Mouse (Mus musculus): ENCODE data around the gene Cacng2.

Gene Cacng2

DNA sequence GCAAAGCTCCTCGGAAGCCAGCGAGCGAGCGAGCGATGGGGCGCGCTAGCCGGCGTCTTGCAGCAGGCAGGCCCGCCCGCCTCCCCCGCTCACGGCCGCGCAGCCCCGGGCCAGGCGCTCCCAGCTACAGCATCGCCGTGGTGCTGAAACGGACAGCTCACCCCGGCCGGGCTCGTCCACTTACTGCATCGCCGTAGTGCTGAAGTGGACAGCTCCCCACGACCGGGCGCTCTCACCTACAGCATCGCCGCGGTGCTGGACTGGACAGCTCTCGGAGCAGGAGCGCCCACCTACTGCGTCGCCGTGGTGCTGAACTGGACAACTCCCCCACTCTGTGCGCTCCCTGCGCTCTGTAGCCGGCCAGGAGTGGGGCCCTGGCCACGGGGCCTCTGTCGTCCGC, at the start of gene Cacng2:
Gene Cacng2 (minus strand): TSS at position 325 of the 400 bp plus-strand sequence.
- no peak for DNase-seq (ENCODE audit: low spot score)

DNA sequence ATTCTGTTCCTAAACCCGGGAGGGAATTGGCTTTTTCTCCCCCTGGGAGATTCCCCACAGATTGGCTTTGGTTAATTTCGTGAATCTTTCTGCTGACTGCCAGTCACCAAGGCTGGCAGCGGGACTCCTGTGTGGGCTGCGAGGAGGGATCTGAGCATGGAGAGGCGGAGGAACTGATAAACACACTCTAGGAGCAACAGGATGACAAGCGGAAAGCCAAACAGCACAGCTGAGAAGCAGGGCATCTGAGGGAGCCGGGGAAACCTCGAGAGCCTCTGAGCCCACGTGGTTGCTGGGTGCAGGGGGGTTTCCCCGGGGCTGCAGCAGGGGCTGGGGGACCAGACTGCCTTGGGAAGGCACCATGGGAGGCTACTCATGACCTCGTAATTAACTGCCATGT, 49.7 kb upstream of the Cacng2 start:
- no peak for DNase-seq (ENCODE audit: low spot score)

DNA sequence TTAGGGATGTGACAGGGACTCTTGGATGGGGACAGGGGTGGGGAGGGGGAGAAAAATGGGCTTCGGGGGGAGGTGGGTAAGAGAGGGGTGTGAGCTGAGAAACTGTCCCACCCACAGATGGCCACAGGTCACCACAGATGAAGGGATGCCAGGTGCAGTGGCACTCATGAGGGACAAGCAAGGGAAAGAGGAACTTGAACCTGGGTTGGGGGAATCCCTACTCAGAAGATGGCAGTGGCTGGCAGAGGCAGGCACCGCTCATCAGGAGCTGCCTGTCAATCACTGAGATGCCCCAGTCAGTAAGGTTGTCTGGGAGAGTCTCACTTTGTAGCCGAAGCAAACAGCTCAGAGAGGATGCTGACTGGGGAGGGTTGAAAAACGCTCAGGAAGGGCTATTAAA, 45.5 kb upstream of the Cacng2 start:
- no peak for DNase-seq (ENCODE audit: low spot score)

DNA sequence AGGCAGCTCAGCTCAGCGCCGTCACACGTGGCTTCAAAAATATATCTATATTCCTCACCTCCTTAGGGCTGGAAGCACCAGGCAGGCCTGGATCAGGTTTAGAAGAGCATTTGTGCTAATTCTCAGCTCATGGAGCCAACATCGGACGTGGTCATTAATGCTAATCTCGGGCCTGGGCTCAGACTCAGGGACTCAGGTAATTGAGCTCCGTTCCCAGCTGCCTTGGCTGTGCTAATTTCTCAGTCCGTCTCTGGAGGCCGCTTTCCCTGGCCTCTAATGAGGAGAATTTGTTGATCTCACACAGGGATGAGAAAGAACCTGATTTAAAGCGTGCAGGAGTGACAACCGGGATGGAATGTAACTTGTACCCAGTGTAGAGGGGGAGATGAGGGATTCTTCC, 44.6 kb upstream of the Cacng2 start:
- DNase-seq (ENCODE audit: low spot score): no peak

DNA sequence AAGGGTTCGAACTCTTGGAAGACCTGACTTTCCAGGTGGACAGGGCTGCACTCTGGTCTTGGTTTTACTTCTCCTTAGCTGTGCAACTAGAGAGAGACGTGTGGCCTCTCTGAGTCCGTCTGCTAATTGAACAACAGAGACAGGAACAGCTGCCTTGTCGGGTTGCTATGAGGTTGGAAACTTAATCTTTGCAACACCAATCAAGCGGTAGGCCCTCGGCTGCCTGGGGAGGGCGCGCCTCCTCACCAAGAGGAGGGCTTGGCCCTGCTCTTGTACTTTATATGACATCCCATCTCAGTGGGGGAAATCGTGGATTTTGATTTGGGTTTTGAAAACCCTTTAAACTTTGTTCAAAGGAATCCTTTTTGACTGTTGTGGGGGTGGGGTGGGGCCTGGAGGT, 42.1 kb upstream of the Cacng2 start:
- no peak for DNase-seq (ENCODE audit: low spot score)

DNA sequence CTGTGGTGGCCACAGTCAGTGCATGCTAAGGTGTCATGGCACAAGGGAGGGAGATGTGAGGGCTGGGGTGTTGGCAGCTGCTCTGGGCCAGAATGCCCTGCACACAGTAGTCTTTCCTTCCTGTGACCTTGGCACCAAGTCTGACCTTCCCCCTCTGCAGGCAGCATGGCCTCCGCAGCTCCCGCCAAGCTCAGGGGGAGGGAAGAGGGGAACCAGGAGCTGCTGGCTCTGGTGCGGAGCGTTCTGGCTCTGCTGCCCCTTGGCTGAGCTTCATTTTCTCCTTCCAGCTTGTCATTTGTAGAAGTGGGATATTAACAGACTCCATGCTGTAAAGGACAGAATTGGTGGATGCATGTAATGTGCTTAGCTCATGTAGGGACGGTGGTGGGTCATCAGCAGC, 38.5 kb upstream of the Cacng2 start:
- no peak for DNase-seq (ENCODE audit: low spot score)

DNA sequence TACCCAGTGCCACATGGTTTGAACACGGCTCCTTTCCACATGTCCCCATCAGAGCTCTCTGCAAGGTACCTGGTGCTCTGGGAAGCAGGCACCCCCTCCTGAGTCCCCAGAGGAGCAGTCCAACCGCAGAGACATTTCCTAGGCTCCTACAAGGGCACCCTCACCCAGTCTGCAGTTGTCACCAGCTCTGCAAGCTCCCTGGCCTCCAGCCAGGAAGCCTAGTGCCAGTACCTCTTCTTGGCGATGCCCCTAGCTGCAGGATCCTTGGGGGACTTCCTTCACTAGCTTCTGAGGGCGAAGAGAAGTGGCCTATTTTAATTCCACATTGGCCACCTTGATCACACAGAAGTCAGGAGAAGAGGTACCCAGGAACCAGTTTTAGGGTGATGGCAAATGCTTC, 38.0 kb upstream of the Cacng2 start:
- no peak for DNase-seq (ENCODE audit: low spot score)

DNA sequence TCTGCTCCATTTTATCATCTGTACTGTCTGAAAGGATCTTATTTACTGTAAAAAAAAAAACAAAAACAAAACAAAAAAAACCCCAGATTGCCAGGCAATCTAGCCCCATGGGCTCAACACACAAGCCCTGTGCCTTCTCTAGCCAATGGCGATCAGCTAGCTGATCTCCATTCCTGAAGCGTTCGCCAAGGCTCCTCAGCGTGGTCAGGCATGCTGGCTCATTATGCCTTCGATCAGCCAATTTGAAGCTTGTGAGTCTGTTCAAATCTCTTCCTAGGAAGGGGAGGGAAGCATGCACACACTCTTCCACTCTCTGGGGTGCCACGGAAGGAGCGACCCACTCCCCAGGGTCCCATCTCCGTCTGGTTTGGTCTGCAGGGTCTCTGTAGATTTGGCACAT, 37.5 kb upstream of the Cacng2 start:
- DNase-seq (ENCODE audit: low spot score): no peak

DNA sequence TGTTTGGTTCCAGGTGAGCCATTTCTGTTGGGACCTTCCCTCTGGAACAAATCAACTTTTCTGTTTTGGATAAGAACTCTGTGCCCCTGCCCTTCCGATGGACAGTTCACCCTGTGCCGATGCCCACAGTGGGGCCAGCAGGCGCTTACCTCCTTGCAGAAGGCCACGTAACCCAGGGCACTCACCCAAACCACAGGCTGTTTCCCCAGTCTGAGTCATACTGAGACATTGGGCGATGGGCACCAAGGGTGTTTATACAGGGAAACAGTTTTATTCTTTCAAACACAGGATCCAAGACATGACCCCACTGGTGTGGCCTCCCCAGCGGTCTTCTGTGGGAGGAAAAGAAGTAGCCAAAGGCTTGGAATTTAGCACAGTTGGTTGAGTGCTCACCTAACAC, 35.6 kb upstream of the Cacng2 start:
- no peak for DNase-seq (ENCODE audit: low spot score)

DNA sequence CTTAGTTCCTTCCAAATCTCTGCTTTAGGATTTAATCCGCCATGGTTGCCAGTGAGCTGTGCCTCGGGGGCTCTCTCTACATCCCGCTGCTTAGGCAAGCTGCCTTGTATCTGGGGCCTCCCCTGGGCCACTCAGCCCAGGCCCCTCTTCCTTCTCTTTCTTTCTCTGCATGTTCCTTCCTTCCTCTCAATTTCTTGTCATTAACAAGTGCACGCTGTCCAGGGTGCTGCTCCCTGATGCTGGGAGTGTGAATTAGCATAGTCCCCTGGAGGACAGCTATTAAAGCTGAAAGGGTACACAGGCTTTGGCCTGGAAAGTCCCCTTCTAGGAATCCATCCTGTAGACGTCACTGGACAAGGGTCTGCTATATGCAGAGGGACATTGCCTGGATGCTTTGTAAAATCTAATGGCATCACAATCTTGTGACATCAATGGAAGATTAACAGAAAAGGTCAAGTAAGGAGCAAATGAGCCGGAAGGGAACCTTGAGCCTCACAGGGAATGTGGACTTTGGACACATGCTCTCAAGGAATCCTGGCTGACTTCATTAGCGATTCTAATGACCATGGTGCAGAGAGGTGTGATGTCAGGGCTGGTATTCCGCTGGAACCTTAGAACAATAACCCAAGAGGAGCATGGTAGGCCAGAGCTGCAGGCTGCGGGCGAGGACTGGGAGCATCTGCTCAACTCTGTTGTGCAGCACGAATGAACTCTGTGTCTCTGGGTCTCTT, 33.4 kb upstream of the Cacng2 start:
- DNase-seq (ENCODE audit: low spot score): no peak

DNA sequence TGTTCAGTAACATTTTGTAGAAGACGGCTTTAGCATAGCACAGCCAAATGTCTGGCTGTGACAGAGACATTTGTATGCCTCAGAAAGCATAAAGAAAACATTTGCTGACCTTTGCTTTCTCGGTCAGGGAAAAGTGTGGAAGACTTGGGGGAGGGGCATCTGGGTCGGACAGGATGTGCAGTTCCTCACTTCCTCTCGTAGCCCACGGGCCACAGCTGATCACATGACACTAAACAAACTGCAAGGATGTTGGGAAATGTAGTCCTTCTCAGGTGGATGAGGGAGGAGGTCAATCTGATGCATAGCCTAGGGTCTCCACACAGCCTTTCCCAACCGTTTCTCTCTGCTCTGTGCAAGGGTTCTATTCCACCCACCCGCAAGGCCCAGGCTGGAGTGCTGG, 28.7 kb upstream of the Cacng2 start:
- DNase-seq (ENCODE audit: low spot score): no peak

DNA sequence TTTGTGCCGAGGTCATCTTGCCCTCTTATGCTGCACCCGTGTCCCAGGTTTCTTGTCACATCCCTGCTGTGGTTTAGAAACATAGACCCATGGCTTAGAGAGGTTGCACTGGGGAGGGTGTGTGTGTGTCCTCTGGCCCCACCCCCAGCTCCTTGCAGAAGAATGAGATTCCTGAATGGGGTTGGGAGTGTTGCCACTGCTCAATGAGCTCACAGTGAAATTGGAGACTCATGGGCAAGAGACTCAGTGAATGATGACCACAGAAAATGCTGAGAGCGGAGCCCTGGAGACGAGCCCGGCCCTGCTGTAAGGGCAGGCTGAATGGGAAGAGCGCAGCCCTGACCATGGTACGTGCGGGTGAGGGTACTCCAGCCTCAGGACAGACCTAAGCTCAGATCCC, 20.4 kb upstream of the Cacng2 start:
- DNase-seq (ENCODE audit: low spot score): no peak

DNA sequence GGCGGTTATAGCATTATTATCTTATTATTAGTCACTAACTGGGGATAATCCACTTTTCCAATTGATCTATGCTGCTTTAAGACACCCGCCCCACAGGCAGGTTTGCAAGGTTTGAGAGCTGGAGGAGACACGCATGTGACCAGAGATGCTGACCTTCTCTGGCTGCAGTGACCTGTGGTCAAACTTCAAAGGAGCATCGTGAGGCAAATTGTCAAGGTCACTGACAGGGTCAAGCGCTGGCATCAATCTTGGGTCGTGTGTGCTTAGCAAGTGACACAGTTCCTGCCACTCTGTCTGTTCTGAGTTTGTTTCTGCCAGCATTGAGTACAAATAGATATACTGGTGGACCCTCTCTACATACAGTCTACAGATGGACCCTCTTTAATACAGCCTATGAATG, 14.8 kb upstream of the Cacng2 start:
- no peak for DNase-seq (ENCODE audit: low spot score)

DNA sequence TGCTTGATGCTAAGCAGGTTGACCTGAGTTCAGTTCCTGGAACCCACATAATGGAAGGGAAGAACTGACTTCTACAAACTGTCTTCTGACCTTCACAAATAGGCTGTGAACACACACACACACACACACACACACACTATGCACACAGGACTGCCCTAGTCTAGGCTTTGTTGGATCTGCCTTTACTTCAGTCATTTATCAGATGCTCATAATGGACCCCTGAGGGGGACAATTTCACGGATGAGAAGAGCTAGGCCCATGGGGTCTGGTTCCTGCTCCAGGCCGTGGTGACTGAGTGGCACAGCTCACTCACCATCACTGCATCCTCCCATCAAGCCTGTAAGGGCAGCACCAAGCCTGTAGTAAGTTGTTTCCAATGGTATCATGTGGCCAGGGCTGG, 13.6 kb upstream of the Cacng2 start:
- no peak for DNase-seq (ENCODE audit: low spot score)

DNA sequence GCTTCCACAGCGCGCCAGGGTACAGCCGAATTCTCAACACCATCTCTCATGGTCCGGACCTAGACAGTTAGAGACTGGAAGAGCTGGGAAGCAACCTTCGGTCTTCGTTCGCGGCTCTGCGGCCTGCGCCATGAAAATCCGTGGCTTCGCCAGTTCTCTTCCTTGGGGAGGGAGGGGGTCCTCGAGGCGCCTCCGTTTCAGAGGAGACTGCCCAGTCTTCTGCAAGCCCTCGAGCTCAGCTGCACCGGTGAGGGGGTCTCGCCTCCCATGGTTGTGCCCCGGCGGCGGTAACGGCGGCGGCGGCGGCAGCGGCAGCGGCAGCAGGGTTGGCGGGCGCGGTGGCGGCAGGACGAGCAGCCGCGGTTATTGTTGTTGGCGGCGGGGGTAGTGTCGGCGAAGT, 580 bp downstream of the Cacng2 start:
- DNase-seq (ENCODE audit: low spot score): no peak

DNA sequence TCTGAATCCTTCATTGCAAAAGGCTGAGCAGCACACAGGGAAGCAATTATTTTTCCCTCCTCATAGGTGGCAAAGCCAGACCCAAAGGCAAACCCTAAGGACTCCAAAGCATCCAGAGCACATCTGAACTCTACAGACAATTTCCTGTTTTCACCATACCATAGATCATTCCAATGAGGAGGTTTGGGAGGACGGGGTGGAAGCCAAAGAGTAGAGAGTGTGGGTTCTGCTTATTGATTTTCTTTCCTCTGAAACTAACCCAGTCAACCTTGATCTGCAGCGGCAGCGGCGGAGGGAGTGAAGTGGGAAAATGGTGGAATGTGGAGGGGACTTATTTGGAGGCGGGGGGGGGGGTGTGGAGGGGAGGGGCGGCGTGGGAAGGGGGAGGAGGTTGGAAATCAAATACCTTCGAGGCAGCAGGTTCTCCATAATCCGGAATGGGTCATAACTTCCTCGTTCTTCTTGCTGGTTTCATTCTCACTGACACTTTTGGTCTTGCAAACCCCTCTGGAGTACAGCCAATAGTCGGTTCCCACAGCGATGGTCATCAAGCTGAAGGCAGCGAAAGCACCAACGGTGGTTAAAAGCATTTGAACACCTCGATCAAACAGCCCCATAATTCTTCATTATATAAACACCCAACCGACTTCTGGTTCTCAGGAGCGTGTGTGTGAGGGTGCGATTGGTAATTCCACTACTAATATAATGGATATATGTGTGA, 1.4 kb downstream of the Cacng2 start:
- no peak for DNase-seq (ENCODE audit: low spot score)

DNA sequence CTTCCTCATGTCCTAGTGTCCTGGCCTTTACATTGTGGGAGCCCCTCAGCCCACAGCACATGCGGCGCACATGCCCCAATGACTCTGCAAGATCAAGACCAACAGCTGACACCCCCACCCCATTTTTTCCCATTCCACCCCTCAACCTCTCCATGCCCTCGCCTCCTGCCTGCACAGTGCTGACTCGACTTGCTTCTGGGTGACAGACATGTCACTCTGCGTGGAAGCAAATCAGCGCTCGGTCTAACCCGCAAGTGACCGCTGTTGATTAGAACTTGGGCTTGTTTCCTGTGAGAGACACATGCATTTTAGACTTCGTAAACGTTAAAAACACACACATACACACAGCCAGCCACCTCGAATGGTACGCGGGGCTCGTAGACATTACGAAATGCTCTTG, 2.1 kb downstream of the Cacng2 start:
- no peak for DNase-seq (ENCODE audit: low spot score)

DNA sequence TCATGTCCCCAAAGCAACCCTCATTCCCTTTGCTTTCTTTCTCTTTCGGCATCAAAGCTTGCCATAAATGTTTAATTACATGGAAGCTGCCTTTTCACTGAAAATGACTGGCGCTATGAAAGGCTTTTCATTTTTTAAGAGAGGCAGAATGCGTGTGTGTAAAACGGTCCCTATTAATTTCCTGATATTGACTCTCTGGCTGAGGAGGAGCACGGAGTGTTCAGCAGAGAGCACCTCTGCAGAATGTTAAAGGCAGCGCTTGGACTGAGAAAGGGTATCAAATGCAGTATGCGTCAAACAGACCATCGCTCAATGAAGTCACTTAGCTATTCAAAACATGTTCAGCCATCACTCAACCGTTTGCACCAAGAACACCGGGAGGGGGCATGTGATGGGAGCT, 2.9 kb downstream of the Cacng2 start:
- no peak for DNase-seq (ENCODE audit: low spot score)

DNA sequence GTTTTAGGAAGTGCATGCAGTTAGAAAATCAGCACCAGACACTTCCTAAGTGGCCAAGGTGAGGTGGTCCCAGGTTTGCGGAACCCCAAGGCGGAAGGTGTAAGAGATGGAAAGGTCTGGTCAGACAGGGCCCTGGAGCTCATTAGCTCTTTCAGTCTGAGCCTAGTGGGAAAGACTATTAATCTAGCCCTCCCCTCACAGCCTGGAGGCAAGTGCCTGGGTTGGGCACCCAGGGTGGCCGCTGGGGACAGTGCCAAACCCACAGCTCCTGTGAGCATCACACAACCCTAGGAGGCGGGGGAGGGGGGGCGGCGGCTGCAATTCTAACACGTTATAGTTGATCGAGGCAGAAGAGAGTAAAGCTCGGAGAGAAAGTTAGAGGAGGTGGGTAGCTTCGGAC, 3.6 kb downstream of the Cacng2 start:
- DNase-seq (ENCODE audit: low spot score): no peak

DNA sequence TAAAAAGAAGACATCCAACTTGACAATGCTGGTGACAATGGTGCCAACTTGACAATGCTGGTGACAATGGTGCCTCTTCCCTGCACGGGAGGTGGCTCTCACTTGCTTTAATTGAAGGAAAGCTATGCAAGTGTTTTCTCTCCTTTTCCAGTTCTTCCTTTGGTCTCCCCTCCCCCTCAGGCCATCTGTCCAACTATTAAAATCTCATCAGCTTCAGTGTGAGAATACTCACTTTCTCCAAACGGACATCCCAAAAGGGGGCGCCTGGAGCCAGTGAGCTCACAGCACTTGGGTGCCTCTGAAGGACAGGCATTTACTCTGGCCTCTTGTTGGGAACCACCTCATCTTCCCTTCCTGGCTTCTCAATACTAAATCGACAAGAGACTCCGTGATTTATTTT, 20.3 kb downstream of the Cacng2 start:
- no peak for DNase-seq (ENCODE audit: low spot score)

DNA sequence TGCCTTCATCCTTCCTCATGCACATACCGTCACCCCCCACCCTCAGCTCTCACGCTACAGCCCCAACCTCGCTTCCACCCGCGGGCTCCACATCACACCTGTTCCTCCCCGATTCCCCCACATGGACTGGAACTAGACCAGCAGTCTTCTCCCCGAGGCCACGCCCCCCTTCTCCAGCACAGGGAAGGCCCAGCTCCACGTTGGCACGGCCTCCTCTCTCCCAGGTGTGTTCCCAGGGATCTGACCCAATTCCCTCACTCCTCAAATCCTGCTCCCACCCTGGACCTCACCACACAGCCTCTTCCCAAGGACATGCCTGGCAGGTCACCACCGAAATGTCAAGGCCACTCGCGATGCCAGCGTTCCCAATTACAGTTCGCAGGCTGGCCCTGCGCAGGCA, 23.8 kb downstream of the Cacng2 start:
- no peak for DNase-seq (ENCODE audit: low spot score)

DNA sequence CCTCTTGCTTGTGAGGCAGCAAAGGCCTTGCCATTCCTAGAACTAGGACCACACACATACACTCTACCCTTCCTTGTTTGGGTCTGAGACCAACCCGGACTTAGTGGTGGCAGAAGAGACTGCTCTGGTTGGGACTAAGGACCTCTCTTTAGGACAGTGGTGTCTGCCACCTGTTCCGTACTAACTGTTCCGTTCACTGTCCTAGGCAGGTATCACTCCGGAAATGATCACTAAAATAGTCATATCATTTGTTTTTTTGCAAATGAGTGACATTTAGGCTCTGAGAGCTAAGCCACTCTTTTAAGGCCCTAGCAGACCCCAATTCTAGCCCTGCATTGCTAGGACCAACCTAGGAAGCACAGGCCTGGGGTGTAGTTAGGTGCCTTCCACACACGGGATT, 26.2 kb downstream of the Cacng2 start:
- DNase-seq (ENCODE audit: low spot score): no peak

DNA sequence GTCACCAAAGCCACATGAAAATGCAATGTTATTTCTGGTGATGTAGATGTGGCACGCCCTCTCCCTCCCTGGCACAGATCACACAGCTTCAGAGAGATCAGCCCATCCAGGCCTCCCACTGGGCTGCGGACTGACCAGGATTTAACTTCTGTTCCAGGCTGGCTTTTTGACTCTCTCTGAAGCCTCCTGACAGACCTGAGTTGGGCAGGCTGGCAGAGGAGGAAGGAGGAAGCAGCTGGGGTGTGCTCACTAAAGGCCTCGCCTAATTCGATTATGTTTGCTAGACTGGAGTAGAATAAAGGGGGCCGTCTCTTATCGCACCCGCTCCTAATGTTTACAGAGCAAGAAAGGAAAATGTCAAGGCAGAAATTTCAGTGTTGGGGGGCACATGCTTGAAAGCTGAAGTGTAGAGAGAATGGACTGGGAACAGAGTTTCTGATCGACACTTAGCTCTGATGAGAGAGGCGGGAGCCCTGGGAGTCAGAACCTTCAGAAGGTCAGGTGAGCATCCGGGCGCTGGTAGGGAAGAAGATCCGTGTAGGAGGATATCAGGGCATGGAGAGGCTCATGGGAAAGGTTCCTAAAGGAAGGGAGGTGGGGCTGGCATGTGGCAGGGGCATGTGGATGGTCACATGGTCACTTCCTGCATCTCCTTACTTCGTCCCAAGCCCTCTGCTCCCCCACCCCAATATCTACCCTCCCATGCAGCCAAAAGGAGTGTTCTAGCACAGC, 36.8 kb downstream of the Cacng2 start:
- peak; percentile 67 for DNase-seq (ENCODE audit: low spot score)
